Mouse (Mus musculus) olfactory bulb, adult 2 months (tissue): ENCODE results near the gene Gm10491.

Experiments
- CTCF ChIP-seq: fragments of 200-500 bp; IDR thresholded peaks from 2 replicates; pipeline ENCODE4 v1.5.1; 2012; ENCODE audit warnings: low read depth, mild to moderate bottlenecking, low read length, moderate library complexity; ENCODE audit not compliant: insufficient read depth
- POLR2A ChIP-seq: fragments of 200-500 bp; IDR thresholded peaks from 2 replicates; pipeline ENCODE4 v1.6.1; 2012; ENCODE audit warnings: mild to moderate bottlenecking, low read depth, low read length, moderate library complexity; ENCODE audit not compliant: insufficient read depth

GRCm38 (mm10) chrX:7883841-7884567 lies 23.6 kb downstream of the Gm10491 start, which contains the start of gene Slc35a2:
- no peak for TF ChIP-seq CTCF
- peak; percentile 42 for TF ChIP-seq POLR2A
